Mouse (Mus musculus) ovary, adult 18-20 months (tissue): ENCODE data around the gene Nufip1.
"Not testable (repeated sequence)": the region's sequence is repeated elsewhere in the genome, so short reads cannot be mapped to it uniquely, and the experiment has no call there.

Experiments
- DNase-seq: peaks from one replicate; pipeline ENCODE4 v3.0.0; 2022; ENCODE audit warnings: low spot score, mixed read lengths

The Nufip1 gene

DNA sequence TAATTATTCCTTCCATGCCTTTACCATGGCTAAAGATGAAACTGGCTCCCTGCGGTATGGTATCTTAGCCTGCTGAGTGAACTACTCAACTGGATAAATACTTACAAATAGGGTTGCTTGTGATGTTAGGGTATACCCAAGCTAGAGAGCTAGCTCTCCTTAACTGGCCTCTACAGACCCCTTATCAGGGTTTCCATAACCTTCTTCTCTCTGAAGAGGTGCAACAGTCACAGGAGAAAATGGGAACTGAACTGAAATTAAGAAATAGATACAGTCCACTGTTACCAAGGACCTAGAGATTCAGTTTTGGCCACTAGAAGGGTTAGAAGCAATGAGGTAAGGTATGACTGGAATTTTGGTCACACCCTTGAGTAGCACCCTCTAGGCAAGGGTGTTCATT, 34.6 kb downstream of the Nufip1 start:
- DNase-seq: no peak

GRCm38 (mm10) chr14:76145868-76146267, 35.2 kb downstream of the Nufip1 start:
- DNase-seq: no peak

DNA sequence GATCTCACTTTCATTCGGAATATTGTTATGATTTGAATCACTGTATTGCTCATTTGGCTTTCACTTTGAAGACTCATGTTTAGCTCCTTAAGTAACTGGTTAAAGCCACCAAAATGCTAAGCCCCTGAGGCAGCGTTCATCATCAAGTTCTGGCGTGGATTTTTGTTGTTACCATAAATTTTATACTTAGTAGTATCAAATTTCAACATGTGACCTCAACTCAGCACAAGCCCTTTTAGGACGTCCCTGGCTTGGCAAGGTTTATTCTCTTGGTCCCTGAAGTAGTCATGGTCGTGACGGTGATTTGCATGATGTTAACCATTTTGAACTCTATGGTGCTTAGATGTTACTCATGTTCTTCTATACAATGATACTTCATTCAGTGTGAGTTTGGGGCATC, 36.4 kb downstream of the Nufip1 start:
- no peak for DNase-seq

DNA sequence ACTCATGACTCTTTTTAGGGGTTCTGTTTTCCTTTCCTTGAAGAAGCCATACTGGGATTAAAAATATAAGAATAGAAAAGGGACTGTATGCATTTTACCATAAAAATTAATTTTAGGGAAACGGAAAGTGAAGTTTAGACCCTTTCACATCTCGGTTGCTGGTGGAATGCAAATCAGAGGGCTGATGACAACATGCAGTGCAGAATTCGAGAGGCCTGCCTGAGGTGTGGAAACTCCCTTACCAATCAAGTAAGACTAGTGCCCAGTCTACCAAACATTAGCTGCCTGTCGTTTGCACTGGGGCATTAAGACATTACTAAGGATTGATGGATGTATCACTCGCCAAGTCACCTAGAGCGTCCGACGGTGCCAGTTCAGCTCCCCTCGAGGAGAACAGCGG, 37.6 kb downstream of the Nufip1 start:
- DNase-seq: no peak

DNA sequence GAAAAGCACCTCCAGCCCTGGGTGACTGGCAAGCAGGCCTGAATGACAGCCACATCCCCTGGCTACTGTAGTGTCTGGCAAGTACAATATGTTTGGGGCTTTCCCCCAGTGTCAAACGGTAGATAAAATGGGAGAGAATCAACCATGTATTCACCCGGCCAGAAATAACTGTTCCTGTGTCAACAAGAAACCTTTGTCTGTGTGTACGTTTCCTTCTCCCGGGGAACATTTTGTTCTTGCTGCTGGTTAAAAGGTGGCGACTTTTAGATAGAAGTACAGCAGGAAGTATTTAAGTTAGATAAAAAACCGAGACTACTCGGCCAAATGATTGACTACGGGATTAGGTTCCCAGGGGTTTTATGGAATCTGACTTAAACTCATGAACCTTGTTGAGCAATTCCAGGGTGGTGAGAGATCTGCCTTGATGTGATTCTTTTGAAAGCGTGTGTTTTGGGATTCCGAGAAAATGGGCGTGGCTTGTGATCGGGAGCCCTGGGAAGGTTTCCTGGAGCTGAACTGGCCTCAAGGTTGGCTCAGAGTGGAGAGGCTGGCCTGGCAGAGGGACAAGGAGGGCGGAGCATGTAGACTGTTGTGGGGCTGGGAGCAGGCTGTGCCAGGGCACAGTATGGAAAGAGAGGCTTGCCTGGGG, 39.0 kb downstream of the Nufip1 start:
- DNase-seq: peak; percentile 88

DNA sequence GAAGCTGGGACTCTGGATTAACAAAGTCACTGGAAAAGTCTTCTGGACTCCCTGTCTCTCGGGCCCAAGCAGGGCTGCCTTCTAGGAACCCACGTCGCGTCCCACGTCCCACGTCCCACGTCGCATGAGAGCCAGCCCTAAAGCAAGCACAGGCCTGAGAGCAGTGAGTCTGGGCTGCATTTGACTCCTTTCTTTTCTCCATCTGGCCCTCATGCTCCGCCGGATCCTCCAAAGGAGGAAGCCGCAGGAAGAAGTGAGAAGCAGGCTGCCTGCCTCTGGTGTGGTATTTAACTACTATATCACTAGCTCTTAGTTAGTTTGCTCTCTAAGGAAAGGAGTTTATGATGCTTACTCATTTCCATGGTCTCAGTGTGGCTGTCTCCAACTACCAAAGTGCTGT, 39.8 kb downstream of the Nufip1 start:
- DNase-seq: no peak

DNA sequence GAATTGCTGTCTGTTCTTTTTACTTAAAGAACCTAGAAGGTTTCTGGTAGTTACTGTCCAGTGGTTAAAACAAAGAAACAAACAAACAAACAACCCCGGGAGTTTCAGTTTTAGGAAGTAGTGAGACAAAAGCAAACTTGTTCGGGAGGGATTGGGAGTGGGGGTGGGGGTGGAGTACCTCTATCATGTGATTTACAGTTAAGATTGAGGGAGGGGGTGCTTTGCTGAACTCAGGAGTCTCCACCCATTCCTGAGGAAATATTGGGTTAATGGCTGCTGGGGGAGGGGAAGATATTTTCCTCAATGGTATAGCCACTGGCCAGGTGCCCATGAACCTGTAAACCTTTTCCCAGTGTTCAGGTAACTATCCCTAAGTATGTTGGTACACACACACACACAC, 40.3 kb downstream of the Nufip1 start:
- DNase-seq: no peak

- no peak for DNase-seq
These were observed 41.1 kb downstream of the Nufip1 start for GRCm38 (mm10) chr14:76151820-76152161.

DNA sequence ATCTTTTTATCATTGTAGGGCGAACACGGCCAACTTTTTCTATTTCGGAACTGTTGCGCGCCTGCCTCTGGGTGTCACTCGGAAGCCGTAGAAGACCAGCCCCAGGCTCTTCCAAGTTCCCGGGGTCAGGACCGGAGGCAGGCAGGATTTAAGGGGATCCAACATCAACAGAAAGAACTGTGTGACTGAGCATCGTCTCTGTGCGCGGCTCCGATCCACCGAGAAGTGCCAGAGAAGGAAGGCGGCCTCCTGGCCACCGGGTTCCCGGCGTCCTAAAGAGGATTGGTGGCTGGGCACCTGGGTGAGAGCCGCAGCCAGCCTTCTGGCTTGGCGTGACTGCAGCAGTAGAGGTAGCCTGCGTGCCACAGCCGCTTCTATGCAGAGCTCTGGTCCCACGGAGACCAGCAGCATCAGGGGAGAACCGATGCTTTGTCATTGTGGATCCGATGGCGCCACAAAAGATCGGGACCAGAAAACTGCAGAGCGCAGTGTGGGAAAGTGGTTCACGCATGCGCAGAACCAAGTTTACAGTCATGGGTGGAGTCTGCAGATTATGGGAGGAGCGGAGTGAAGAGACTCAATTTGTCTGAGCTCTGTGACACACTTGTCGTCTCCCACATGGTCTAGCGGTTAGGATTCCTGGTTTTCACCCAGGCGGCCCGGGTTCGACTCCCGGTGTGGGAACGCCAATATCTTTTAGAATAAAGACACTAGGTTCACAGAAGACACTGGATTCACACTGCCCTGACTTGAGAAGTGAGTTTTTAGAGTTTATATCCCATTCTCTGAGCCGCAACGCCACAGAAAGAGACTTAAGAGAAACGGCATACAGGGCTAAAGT, 41.7 kb downstream of the Nufip1 start:
- DNase-seq: peak; percentile 85

DNA sequence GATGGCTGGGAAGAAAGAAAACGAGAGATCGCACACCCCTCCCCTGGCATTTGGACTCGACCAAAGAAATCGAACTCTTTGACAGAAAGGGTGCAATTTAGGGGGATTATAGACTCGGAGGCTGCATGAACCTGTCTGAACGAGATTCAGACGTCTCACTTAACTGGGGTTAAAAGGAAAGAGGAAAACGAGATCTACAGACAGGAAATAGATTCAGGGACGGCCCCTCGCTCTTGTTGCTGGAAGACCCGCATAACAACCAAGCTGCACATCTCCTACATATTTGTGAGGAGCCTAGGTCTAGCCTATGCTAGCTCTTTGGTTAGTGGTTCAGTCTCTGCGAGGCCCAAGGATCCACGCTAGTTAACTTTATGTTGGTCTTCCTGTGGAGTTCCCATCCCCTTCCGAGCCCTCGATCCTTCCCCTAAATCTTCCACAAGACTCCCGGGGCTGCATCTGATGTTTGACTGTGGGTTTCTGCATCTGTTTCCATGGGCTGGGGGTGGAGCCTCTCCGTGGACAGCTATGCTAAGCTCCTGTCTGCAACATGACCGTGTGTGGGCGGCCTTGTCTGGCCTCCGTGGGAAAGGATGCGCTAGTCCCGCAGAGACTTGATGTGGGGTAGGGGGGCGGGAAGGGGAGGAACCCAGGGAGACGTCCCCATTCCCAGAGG, 42.4 kb downstream of the Nufip1 start:
- no peak for DNase-seq

DNA sequence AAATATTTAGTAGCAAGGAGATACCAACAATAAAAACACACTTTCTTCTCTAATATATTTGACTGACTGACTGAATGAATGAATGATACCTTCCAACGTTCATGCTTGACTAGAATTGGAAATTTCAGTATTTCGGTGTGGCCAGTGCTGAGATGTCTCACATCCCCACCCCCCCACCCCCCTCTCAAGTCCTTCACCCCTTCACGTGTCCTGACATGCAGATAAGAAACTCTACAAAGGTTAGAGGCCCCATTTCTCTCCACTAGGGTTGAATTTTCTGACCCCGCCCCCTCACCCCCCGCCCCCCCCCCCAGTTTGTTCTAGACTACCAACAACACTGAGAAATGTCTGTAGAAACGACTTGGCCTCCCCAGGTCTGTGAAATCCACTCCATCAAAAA, 43.1 kb downstream of the Nufip1 start:
- no peak for DNase-seq

DNA sequence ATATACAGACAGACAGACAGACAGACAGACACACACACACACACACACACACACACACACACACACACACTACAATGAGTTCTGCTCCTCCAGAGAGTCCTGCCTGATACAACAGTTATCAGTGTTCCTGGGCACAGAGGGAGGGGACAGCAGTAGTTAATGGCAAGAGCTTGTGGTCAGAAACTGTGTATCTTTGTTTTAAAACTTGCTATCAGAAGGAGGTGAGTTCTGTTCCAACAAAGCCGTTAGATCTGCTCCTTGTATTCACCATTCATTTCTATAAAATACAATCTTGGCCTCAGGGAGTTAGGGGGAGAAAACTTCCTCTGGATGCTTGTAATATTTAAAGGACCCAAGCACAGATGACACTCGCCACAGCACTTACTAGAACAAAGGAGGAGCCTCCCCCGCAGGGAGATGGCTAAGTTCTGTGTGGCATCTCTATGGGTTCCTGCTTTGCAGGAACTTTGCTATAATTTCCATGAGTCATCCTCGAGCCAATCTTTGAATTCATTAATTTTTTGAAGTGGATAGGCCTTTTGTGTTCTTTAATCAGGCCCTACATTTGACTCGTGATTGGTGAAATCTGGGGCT, 47.6 kb downstream of the Nufip1 start:
- DNase-seq: no peak

DNA sequence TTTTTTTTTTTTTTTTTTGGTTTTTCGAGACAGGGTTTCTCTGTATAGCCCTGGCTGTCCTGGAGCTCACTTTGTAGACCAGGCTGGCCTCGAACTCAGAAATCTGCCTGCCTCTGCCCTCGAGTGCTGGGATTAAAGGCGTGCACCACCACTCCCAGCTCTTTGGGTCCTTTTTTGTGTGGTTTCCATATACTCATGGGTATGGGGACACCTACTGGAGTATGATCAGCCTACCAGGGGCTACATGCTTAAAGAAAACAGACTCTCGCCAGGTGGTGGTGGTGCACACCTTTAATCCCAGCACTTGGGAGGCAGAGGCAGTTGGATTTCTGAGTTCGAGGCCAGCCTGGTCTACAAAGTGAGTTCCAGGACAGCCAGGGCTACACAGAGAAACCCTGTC, 49.9 kb downstream of the Nufip1 start:
- DNase-seq: not testable (repeated sequence)

- no peak for DNase-seq
These were observed 53.5 kb downstream of the Nufip1 start for GRCm38 (mm10) chr14:76164236-76164635.

- DNase-seq: no peak
These were observed 54.4 kb downstream of the Nufip1 start for GRCm38 (mm10) chr14:76164904-76165755.

- peak; percentile 46 for DNase-seq
These were observed 59.3 kb downstream of the Nufip1 start for GRCm38 (mm10) chr14:76169876-76170466.

DNA sequence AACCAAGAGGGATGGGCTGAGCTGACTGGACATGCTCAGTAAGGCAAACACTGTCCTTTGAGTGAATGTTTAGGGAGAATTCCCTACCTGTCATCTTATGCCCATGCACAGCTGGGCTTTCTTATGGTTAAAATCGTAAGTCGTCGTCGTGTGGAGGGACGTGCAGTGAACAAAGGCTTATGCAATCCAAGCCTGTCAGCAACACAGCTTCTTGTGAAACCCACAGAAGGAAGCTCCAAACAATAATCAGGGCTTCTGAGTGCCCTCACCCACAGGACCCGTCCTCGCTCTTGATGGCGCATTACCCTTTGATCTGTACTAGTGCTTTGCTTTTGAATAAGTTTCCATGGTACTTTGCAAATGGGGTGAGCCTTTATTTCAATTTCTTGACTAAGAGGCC, 60.6 kb downstream of the Nufip1 start:
- DNase-seq: no peak

DNA sequence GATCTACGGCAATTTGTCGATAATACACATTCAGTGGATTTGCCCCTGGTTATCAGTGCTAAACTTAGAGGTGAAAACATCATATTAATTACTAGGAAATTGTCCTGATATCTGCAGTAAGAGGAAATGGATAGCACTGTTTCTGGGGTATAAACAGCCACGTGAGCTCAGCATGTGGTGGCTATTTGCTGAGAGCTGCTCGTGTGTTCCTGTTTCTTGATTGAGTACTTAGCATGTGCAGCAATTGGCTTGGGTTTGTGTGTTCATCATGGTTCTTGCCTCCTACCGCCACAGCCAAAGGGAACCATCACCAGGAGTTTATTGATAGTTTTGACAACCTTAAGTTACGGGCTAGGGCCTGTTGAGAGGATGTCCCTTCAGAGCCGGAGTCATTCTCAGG, 63.6 kb downstream of the Nufip1 start:
- no peak for DNase-seq

DNA sequence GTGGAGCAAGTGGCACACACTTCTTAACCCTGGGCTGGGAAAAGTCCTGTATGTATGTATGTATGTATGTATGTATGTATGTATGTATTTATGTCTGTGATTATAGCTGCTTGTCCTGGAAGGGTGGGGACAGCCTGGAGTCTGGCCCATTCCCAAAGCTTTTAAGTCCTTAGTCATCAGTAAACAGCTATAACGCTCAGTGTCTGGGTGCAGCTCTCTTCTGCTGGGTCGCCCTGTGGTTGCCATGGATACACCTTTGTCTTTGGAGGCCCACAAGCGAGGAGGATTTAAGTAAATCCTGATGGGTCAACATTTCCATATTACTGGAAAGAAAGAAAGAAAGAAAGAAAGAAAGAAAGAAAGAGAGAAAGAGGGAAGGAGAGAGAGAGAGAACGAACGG, 65.1 kb downstream of the Nufip1 start:
- DNase-seq: no peak

GRCm38 (mm10) chr14:76177230-76177629, 66.5 kb downstream of the Nufip1 start:
- DNase-seq: no peak

DNA sequence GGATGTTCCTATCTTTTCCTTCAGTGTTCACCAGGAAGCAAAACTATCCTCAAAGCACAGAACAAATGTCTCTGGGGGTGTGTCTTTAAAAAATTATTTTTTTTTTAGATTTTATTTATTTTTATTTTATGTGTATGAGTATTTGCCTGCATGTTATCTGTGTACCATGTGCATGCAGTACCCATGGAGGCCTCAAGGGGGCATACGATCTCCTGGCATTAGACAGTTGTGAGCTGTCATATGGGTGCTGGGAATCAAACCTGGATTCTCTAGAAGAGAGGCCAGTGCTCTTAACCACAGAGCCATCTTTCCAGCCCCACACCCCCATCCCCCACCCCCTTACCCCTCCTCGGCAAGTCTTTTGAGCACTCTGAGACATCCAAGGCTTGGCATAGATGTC, 67.8 kb downstream of the Nufip1 start:
- DNase-seq: no peak

- DNase-seq: no peak
These were observed 68.7 kb downstream of the Nufip1 start for GRCm38 (mm10) chr14:76179343-76179742.
